Mouse (Mus musculus): Measurements from ENCODE around the gene Pear1.

DNA sequence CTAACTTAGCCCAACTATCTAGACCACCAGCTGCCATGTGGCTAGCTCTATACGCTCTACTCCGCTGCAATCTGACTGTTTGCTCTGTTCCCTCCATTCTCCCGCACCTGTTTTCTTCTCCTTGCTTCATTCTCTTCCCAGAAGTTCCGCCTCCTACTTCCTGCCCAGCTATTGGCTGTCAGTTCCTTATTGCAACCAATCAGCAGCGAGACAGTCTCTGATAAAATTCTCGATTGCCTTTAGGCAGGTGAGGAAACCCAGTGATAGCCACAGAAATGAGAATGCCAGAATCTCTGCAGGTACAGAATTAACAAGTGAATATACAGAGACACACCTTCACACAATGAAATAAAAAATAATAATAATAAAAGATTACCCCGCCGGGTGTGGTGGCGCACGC, 4.9 kb upstream of the Pear1 start:
- TF ChIP-seq POLR2A (IDR thresholded peaks at IDR 0.05; ENCODE audit: borderline replicate concordance, control insufficient read depth, low read depth, low read length) (no peak), CTCF (IDR thresholded peaks at IDR 0.05; ENCODE audit: control insufficient read depth, insufficient read depth, low read length) (no peak)
